8 mouse cellular contexts compared by ENCODE assay signal in genomic region chr2:25333569-25333968, GRCm38 (mm10). TPM values are rescaled to one million over a fixed set of nuclear protein-coding genes. Genes with fewer than 3 reads are reported as not detected.
DNase-seq lines count a peak whose midpoint lies in the region; ATAC-seq lines count a peak whose summit lies in the region.

No protein-coding gene starts in this region.

- H3K9ac ChIP-seq in liver, embryonic 11.5 days (ENCODE audit: low read depth, low read length): peak overlapping the region; percentile 91
- H3K9ac ChIP-seq in embryonic facial prominence, embryonic 15.5 days: peak overlapping the region; percentile 67; the same call in 1 of the 2 replicates
- H3K9ac ChIP-seq in neural tube, embryonic 13.5 days: peak overlapping the region; percentile 88

- H3K27me3 ChIP-seq in liver, embryonic 11.5 days (replicated peaks; ENCODE audit: control insufficient read depth, insufficient read depth, low read length): no peaks in the 10 kb centered on the region
- H3K27me3 ChIP-seq in embryonic facial prominence, embryonic 15.5 days: no peaks in the 10 kb centered on the region
- no peaks in the 10 kb centered on the region for H3K27me3 ChIP-seq in limb, embryonic 10.5 days (ENCODE audit: low read depth, poor library complexity, severe bottlenecking)
- H3K27me3 ChIP-seq in neural tube, embryonic 13.5 days: no peaks in the 10 kb centered on the region

- peak overlapping the region; percentile 88 for H3K4me3 ChIP-seq in liver, embryonic 11.5 days (ENCODE audit: low read depth, low read length)
- H3K4me3 ChIP-seq in embryonic facial prominence, embryonic 15.5 days (replicated peaks): peak overlapping the region; percentile 93
- H3K4me3 ChIP-seq in limb, embryonic 10.5 days: peak overlapping the region; percentile 91
- peak overlapping the region; percentile 78 for H3K4me3 ChIP-seq in neural tube, embryonic 13.5 days

- H3K36me3 ChIP-seq in liver, embryonic 11.5 days (ENCODE audit: control insufficient read depth, insufficient read depth, low read length): peaks cover 26% of the 10 kb centered on the region
- H3K36me3 ChIP-seq in embryonic facial prominence, embryonic 15.5 days: peaks cover 47% of the 10 kb centered on the region
- H3K36me3 ChIP-seq in limb, embryonic 10.5 days: peaks cover 51% of the 10 kb centered on the region
- peaks cover 51% of the 10 kb centered on the region for H3K36me3 ChIP-seq in neural tube, embryonic 13.5 days

- no peak overlapping the region for H3K27ac ChIP-seq in liver, embryonic 11.5 days (ENCODE audit: low read depth, low read length)
- no peak overlapping the region for H3K27ac ChIP-seq in embryonic facial prominence, embryonic 15.5 days (replicated peaks)
- H3K27ac ChIP-seq in limb, embryonic 10.5 days: no peak overlapping the region
- H3K27ac ChIP-seq in neural tube, embryonic 13.5 days (replicated peaks): no peak overlapping the region

- H3K4me1 ChIP-seq in liver, embryonic 11.5 days (replicated peaks; ENCODE audit: control insufficient read depth, insufficient read depth, low read length): peaks cover 13% of the 10 kb centered on the region
- peaks cover 20% of the 10 kb centered on the region for H3K4me1 ChIP-seq in embryonic facial prominence, embryonic 15.5 days
- H3K4me1 ChIP-seq in limb, embryonic 10.5 days: peaks cover 22% of the 10 kb centered on the region
- peaks cover 32% of the 10 kb centered on the region for H3K4me1 ChIP-seq in neural tube, embryonic 13.5 days (replicated peaks)

- 76% methylated on average over 2 of the region's 2 CpGs for WGBS in liver, embryonic 11.5 days
- WGBS in embryonic facial prominence, embryonic 15.5 days: 76% methylated on average over 2 of the region's 2 CpGs
- 77% methylated on average over 2 of the region's 2 CpGs for WGBS in limb, embryonic 10.5 days
- 77% methylated on average over 2 of the region's 2 CpGs for WGBS in neural tube, embryonic 13.5 days

- H3K9me3 ChIP-seq in liver, embryonic 11.5 days (ENCODE audit: control insufficient read depth, low read length): no peaks in the 10 kb centered on the region
- H3K9me3 ChIP-seq in embryonic facial prominence, embryonic 15.5 days (replicated peaks): no peaks in the 10 kb centered on the region
- H3K9me3 ChIP-seq in limb, embryonic 10.5 days (replicated peaks): no peaks in the 10 kb centered on the region
- no peaks in the 10 kb centered on the region for H3K9me3 ChIP-seq in neural tube, embryonic 13.5 days

- H3K4me2 ChIP-seq in liver, embryonic 11.5 days: peak overlapping the region; percentile 97
- H3K4me2 ChIP-seq in embryonic facial prominence, embryonic 15.5 days (replicated peaks): peak overlapping the region; percentile 81
- peak overlapping the region; percentile 79 for H3K4me2 ChIP-seq in neural tube, embryonic 13.5 days

- ATAC-seq in liver, embryonic 11.5 days (replicated peaks; ENCODE audit: low FRiP score): no peak
- ATAC-seq in embryonic facial prominence, embryonic 15.5 days (ENCODE audit: insufficient number of reproducible peaks, low FRiP score, low TSS enrichment, low read depth): no peak
- ATAC-seq in neural tube, embryonic 13.5 days (ENCODE audit: low read depth): no peak
- ATAC-seq in inflammation-experienced regulatory T-cells, adult 6 months: no peak

- DNase-seq in liver, embryonic 11.5 days (ENCODE audit: low spot score): no peak
- DNase-seq in liver: no peak
- DNase-seq in limb, embryonic 10.5 days (ENCODE audit: low spot score): no peak
- no peak for DNase-seq in layer of hippocampus, postnatal 36 days
- no peak for DNase-seq in yolk sac, embryonic 10.5 days (ENCODE audit: low spot score)

RNA-seq across cellular contexts. Expression of gene Man1b1, which starts 1.4 kb away (rescaled TPM):
- 48.3 and 62.9 TPM in 2 replicates for polyA plus RNA-seq in liver, embryonic 11.5 days (2014; fragmentation: Nextera tagmentation; extraction: Ambion mirVana)
- polyA plus RNA-seq in embryonic facial prominence, embryonic 15.5 days (2015; fragmentation: Nextera tagmentation; extraction: Ambion mirVana): 54.4 and 55.5 TPM in 2 replicates
- polyA plus RNA-seq in limb, embryonic 10.5 days (2016; fragmentation: Nextera tagmentation; extraction: Ambion mirVana): 42.6 and 54.6 TPM in 2 replicates
- polyA plus RNA-seq in neural tube, embryonic 13.5 days (2015; fragmentation: Nextera tagmentation; extraction: Ambion mirVana): 55.4 and 73.6 TPM in 2 replicates
- 10 to 100 TPM; 50.6 to 52.3 TPM for total RNA-seq in layer of hippocampus, postnatal 36 days (2021)
- polyA plus RNA-seq in inflammation-experienced regulatory T-cells, adult 6 months (2017; shearing (Covaris generic)): 10 to 100 TPM; 21.2 to 24.3 (median 23.1) TPM

RNA-seq across cellular contexts. Expression of gene Grin1, which starts 14.6 kb away (rescaled TPM):
- 1.0 and 1.6 TPM in 2 replicates for polyA plus RNA-seq in liver, embryonic 11.5 days (2014; fragmentation: Nextera tagmentation; extraction: Ambion mirVana)
- 0.33 and 0.71 TPM in 2 replicates for polyA plus RNA-seq in embryonic facial prominence, embryonic 15.5 days (2015; fragmentation: Nextera tagmentation; extraction: Ambion mirVana)
- polyA plus RNA-seq in limb, embryonic 10.5 days (2016; fragmentation: Nextera tagmentation; extraction: Ambion mirVana): 0.30 and 0.46 TPM in 2 replicates
- polyA plus RNA-seq in neural tube, embryonic 13.5 days (2015; fragmentation: Nextera tagmentation; extraction: Ambion mirVana): 27.1 and 30.2 TPM in 2 replicates
- 100 to 1,000 TPM; 420 to 431 TPM for total RNA-seq in layer of hippocampus, postnatal 36 days (2021)
- polyA plus RNA-seq in inflammation-experienced regulatory T-cells, adult 6 months (2017; shearing (Covaris generic)): not detected

RNA-seq across cellular contexts. Expression of gene Dpp7, which starts 22.6 kb away (rescaled TPM):
- polyA plus RNA-seq in liver, embryonic 11.5 days (2014; fragmentation: Nextera tagmentation; extraction: Ambion mirVana): 17.4 and 18.3 TPM in 2 replicates
- polyA plus RNA-seq in embryonic facial prominence, embryonic 15.5 days (2015; fragmentation: Nextera tagmentation; extraction: Ambion mirVana): 24.6 and 25.5 TPM in 2 replicates
- polyA plus RNA-seq in limb, embryonic 10.5 days (2016; fragmentation: Nextera tagmentation; extraction: Ambion mirVana): 15.7 and 18.7 TPM in 2 replicates
- 26.4 and 27.5 TPM in 2 replicates for polyA plus RNA-seq in neural tube, embryonic 13.5 days (2015; fragmentation: Nextera tagmentation; extraction: Ambion mirVana)
- 10 to 100 TPM; 26.1 to 38.4 TPM for total RNA-seq in layer of hippocampus, postnatal 36 days (2021)
- 10 to 100 TPM; 10.2 to 24.6 (median 21.1) TPM for polyA plus RNA-seq in inflammation-experienced regulatory T-cells, adult 6 months (2017; shearing (Covaris generic))

RNA-seq across cellular contexts. Expression of gene Uap1l1, which starts 31.9 kb away (rescaled TPM):
- 15.6 and 17.8 TPM in 2 replicates for polyA plus RNA-seq in liver, embryonic 11.5 days (2014; fragmentation: Nextera tagmentation; extraction: Ambion mirVana)
- polyA plus RNA-seq in embryonic facial prominence, embryonic 15.5 days (2015; fragmentation: Nextera tagmentation; extraction: Ambion mirVana): 18.4 and 21.7 TPM in 2 replicates
- polyA plus RNA-seq in limb, embryonic 10.5 days (2016; fragmentation: Nextera tagmentation; extraction: Ambion mirVana): 8.1 and 9.0 TPM in 2 replicates
- polyA plus RNA-seq in neural tube, embryonic 13.5 days (2015; fragmentation: Nextera tagmentation; extraction: Ambion mirVana): 6.0 and 8.5 TPM in 2 replicates
- total RNA-seq in layer of hippocampus, postnatal 36 days (2021): 10 to 100 TPM; 10.8 to 13.8 TPM
- polyA plus RNA-seq in inflammation-experienced regulatory T-cells, adult 6 months (2017; shearing (Covaris generic)): 10 to 100 TPM; 12.2 to 20.6 (median 18.3) TPM

RNA-seq across cellular contexts. Expression of gene Sapcd2, which starts 38.6 kb away (rescaled TPM):
- polyA plus RNA-seq in liver, embryonic 11.5 days (2014; fragmentation: Nextera tagmentation; extraction: Ambion mirVana): 45.3 and 51.0 TPM in 2 replicates
- 29.2 and 32.8 TPM in 2 replicates for polyA plus RNA-seq in embryonic facial prominence, embryonic 15.5 days (2015; fragmentation: Nextera tagmentation; extraction: Ambion mirVana)
- polyA plus RNA-seq in limb, embryonic 10.5 days (2016; fragmentation: Nextera tagmentation; extraction: Ambion mirVana): 88.3 and 88.7 TPM in 2 replicates
- 9.9 and 11.3 TPM in 2 replicates for polyA plus RNA-seq in neural tube, embryonic 13.5 days (2015; fragmentation: Nextera tagmentation; extraction: Ambion mirVana)
- 1 to 10 TPM; 3.7 to 4.6 TPM for total RNA-seq in layer of hippocampus, postnatal 36 days (2021)
- 10 to 100 TPM in 1 of 3 experiments, under 1 TPM in 2; 0.44 to 10.5 (median 0.80) TPM for polyA plus RNA-seq in inflammation-experienced regulatory T-cells, adult 6 months (2017; shearing (Covaris generic))

Comparison
In these comparisons a context has a peak if more than half of its experiments do, and no peak if none do; other contexts are left out.
1. RNA of gene Grin1, which starts 14.6 kb away (polyA plus RNA-seq): 27.1 to 30.2 TPM in neural tube, embryonic 13.5 days; 1.0 to 1.6 TPM in liver, embryonic 11.5 days, 0.33 to 0.71 TPM in embryonic facial prominence, embryonic 15.5 days, 0.30 to 0.46 TPM in limb, embryonic 10.5 days and not detected in inflammation-experienced regulatory T-cells, adult 6 months; every median in the first group is over 10 times any median in the second.
2. Peak in every context shown above with its lines, with median percentiles within 50 percentile points of each other: H3K4me2 ChIP-seq, H3K4me3 ChIP-seq and H3K9ac ChIP-seq.